Mouse (Mus musculus) embryonic facial prominence, embryonic 13.5 days (tissue): ENCODE data around the gene Gsto1. TPM values are rescaled to one million over a fixed set of nuclear protein-coding genes. Genes with fewer than 3 reads are reported as not detected.

Source experiments
- ATAC-seq: fragments of 200-750 bp; cut with Nextera tagmentation; 2 replicates; pipeline ENCODE4 v1.8.0; 2017; ENCODE audit warnings: low read depth; ENCODE audit not compliant: insufficient number of reproducible peaks, insufficient read depth, low FRiP score, low TSS enrichment
- H3K27ac ChIP-seq: fragments of 300-500 bp; sonication (generic); 2 replicates; pipeline ENCODE4 v1.5.1; 2015; ENCODE audit warnings: moderate library complexity, mild to moderate bottlenecking, inconsistent platforms
- H3K27me3 ChIP-seq: fragments of 300-500 bp; sonication (generic); 2 replicates; pipeline ENCODE4 v1.6.1; 2015; ENCODE audit warnings: mild to moderate bottlenecking, inconsistent platforms
- H3K36me3 ChIP-seq: fragments of 300-500 bp; sonication (generic); 2 replicates; pipeline ENCODE4 v1.6.1; 2015; ENCODE audit warnings: mild to moderate bottlenecking, inconsistent platforms
- H3K4me1 ChIP-seq: fragments of 300-500 bp; sonication (generic); 2 replicates; pipeline ENCODE4 v1.6.1; 2015; ENCODE audit warnings: inconsistent platforms
- H3K4me2 ChIP-seq: fragments of 300-500 bp; sonication (generic); 2 replicates; pipeline ENCODE4 v1.6.1; 2015; ENCODE audit warnings: moderate library complexity, mild to moderate bottlenecking, inconsistent platforms
- H3K4me3 ChIP-seq: fragments of 300-500 bp; sonication (generic); 2 replicates; pipeline ENCODE4 v1.5.1; 2015; ENCODE audit warnings: mild to moderate bottlenecking, inconsistent platforms
- H3K9ac ChIP-seq: fragments of 300-500 bp; sonication (generic); 2 replicates; pipeline ENCODE4 v1.6.1; 2015; ENCODE audit warnings: mild to moderate bottlenecking, inconsistent platforms
- H3K9me3 ChIP-seq: fragments of 300-500 bp; sonication (generic); 2 replicates; pipeline ENCODE4 v1.6.1; 2016; ENCODE audit warnings: inconsistent platforms
- WGBS: fragments of 180-500 bp; shearing (Covaris S2); methylation state at CpG from one replicate; pipeline ENCODE4 v1.1.7; 2015; ENCODE audit warnings: mixed read lengths; 5-methylcytosine and 5-hydroxymethylcytosine counted together
- polyA plus RNA-seq: library from polyadenylated mRNA; unstranded; fragments of >200 nt; fragmentation: Nextera tagmentation; extraction: Ambion mirVana; gene quantifications from 2 replicates; pipeline ENCODE4 v1.2.1, GENCODE M21; 2015

Gene Gsto1
- polyA plus RNA-seq, 1 experiment from 2014 or later = 149 TPM

GRCm38 (mm10) chr19:47898472-47899079, 43.8 kb downstream of the Gsto1 start:
- no peaks in the 10 kb centered on the region for H3K9me3 ChIP-seq
- WGBS = 90% methylated on average over 8 of the region's 8 CpGs
- H3K4me2 ChIP-seq = no peak overlapping the region
- no peak overlapping the region for H3K4me3 ChIP-seq
- peaks cover 27% of the 10 kb centered on the region for H3K4me1 ChIP-seq
- H3K36me3 ChIP-seq = peaks cover 50% of the 10 kb centered on the region
- no peaks in the 10 kb centered on the region for H3K27me3 ChIP-seq
- no peak overlapping the region for H3K27ac ChIP-seq
- H3K9ac ChIP-seq = no peak overlapping the region
- ATAC-seq = no peak

- H3K9me3 ChIP-seq = no peaks in the 10 kb centered on the region
- WGBS = 68% methylated on average over 6 of the region's 6 CpGs
- H3K36me3 ChIP-seq = peaks cover 42% of the 10 kb centered on the region
- H3K4me1 ChIP-seq = peaks cover 30% of the 10 kb centered on the region
- no peak overlapping the region for H3K27ac ChIP-seq
- no peak overlapping the region for H3K9ac ChIP-seq
- H3K4me2 ChIP-seq = no peak overlapping the region
- ATAC-seq = no peak
- H3K27me3 ChIP-seq = no peaks in the 10 kb centered on the region
- no peak overlapping the region for H3K4me3 ChIP-seq
Measured at GRCm38 (mm10) chr19:47900012-47900411, 45.2 kb downstream of the Gsto1 start.

- 76% methylated on average over 10 of the region's 10 CpGs for WGBS
- H3K9ac ChIP-seq = no peak overlapping the region
- H3K27ac ChIP-seq = no peak overlapping the region
- peaks cover 35% of the 10 kb centered on the region for H3K4me1 ChIP-seq
- no peaks in the 10 kb centered on the region for H3K9me3 ChIP-seq
- H3K4me2 ChIP-seq = no peak overlapping the region
- ATAC-seq = no peak
- H3K36me3 ChIP-seq = peaks cover 36% of the 10 kb centered on the region
- H3K4me3 ChIP-seq = no peak overlapping the region
- no peaks in the 10 kb centered on the region for H3K27me3 ChIP-seq
Measured at GRCm38 (mm10) chr19:47900558-47900957, 45.8 kb downstream of the Gsto1 start.

- no peak overlapping the region for H3K4me3 ChIP-seq
- H3K9me3 ChIP-seq = no peaks in the 10 kb centered on the region
- 59% methylated on average over 13 of the region's 13 CpGs for WGBS
- no peak overlapping the region for H3K4me2 ChIP-seq
- no peak for ATAC-seq
- H3K27me3 ChIP-seq = no peaks in the 10 kb centered on the region
- H3K36me3 ChIP-seq = peaks cover 16% of the 10 kb centered on the region
- H3K27ac ChIP-seq = peak overlapping the region; percentile 48
- peaks cover 38% of the 10 kb centered on the region for H3K4me1 ChIP-seq
- no peak overlapping the region for H3K9ac ChIP-seq
Measured at GRCm38 (mm10) chr19:47902316-47903201, 47.8 kb downstream of the Gsto1 start.

- no peak overlapping the region for H3K27ac ChIP-seq
Measured at GRCm38 (mm10) chr19:47903679-47904078, 48.9 kb downstream of the Gsto1 start.

GRCm38 (mm10) chr19:47905081-47905480, 50.3 kb downstream of the Gsto1 start:
- ATAC-seq = no peak
- Histone ChIP-seq H3K9ac (no peak overlapping the region), H3K4me1 (peaks cover 57% of the 10 kb centered on the region), H3K4me3 (no peak overlapping the region), H3K9me3 (no peaks in the 10 kb centered on the region), H3K36me3 (peaks cover 5% of the 10 kb centered on the region), H3K27ac (no peak overlapping the region; the same call in 1 of the 2 replicates), H3K27me3 (no peaks in the 10 kb centered on the region), H3K4me2 (no peak overlapping the region)
- 87% methylated on average over 4 of the region's 4 CpGs for WGBS

More at GRCm38 (mm10) chr19:47903679-47904078, 48.9 kb downstream of the Gsto1 start:
- peaks cover 6% of the 10 kb centered on the region for H3K36me3 ChIP-seq
- H3K4me2 ChIP-seq = no peak overlapping the region
- 60% methylated on average over 4 of the region's 4 CpGs for whole genome bisulfite sequencing
- peaks cover 44% of the 10 kb centered on the region for H3K4me1 ChIP-seq
- no peak overlapping the region for H3K4me3 ChIP-seq
- H3K9me3 ChIP-seq = no peaks in the 10 kb centered on the region
- no peak for ATAC-seq
- H3K9ac ChIP-seq = no peak overlapping the region
- H3K27me3 ChIP-seq = no peaks in the 10 kb centered on the region

- H3K27ac ChIP-seq = no peak overlapping the region
- H3K36me3 ChIP-seq = peaks cover 4% of the 10 kb centered on the region; the same call in 1 of the 2 replicates
- H3K9ac ChIP-seq = no peak overlapping the region
- no peaks in the 10 kb centered on the region for H3K9me3 ChIP-seq
- no peak for ATAC-seq
- H3K27me3 ChIP-seq = no peaks in the 10 kb centered on the region
- H3K4me3 ChIP-seq = no peak overlapping the region
- H3K4me1 ChIP-seq = peaks cover 60% of the 10 kb centered on the region
- H3K4me2 ChIP-seq = no peak overlapping the region
- 89% methylated on average over 5 of the region's 5 CpGs for WGBS
Measured at GRCm38 (mm10) chr19:47905603-47906002, 50.8 kb downstream of the Gsto1 start.

GRCm38 (mm10) chr19:47907596-47907995, 52.8 kb downstream of the Gsto1 start:
- Histone ChIP-seq H3K4me3 (no peak overlapping the region), H3K36me3 (peaks cover 9% of the 10 kb centered on the region; the same call in 1 of the 2 replicates), H3K27ac (no peak overlapping the region), H3K9ac (no peak overlapping the region), H3K4me2 (no peak overlapping the region), H3K27me3 (no peaks in the 10 kb centered on the region), H3K9me3 (no peaks in the 10 kb centered on the region), H3K4me1 (peaks cover 49% of the 10 kb centered on the region)
- 91% methylated on average over 9 of the region's 9 CpGs for WGBS
- no peak for ATAC-seq

- no peaks in the 10 kb centered on the region for H3K27me3 ChIP-seq
- H3K9ac ChIP-seq = peak overlapping the region; percentile 80
- ATAC-seq = peak; percentile 59; the same call in 1 of the 2 replicates
- 15% methylated on average over 6 of the region's 6 CpGs for WGBS
- H3K4me1 ChIP-seq = peaks cover 36% of the 10 kb centered on the region
- H3K4me2 ChIP-seq = peak overlapping the region; percentile 67
- peak overlapping the region; percentile 97 for H3K27ac ChIP-seq
- H3K4me3 ChIP-seq = peak overlapping the region; percentile 43
- peaks cover 12% of the 10 kb centered on the region; the same call in 1 of the 2 replicates for H3K36me3 ChIP-seq
- no peaks in the 10 kb centered on the region for H3K9me3 ChIP-seq
Measured at GRCm38 (mm10) chr19:47908961-47909371, 54.2 kb downstream of the Gsto1 start.

GRCm38 (mm10) chr19:47909387-47910116, 54.8 kb downstream of the Gsto1 start:
- 5% methylated on average over 10 of the region's 10 CpGs for WGBS
- Histone ChIP-seq H3K36me3 (peaks cover 16% of the 10 kb centered on the region; the same call in 1 of the 2 replicates), H3K9ac (peak overlapping the region; percentile 80), H3K4me3 (peak overlapping the region; percentile 43), H3K27ac (peak overlapping the region; percentile 97), H3K9me3 (no peaks in the 10 kb centered on the region), H3K4me2 (peak overlapping the region; percentile 67), H3K4me1 (peaks cover 36% of the 10 kb centered on the region), H3K27me3 (no peaks in the 10 kb centered on the region)
- ATAC-seq = peak; percentile 33; the same call in 1 of the 2 replicates

- Histone ChIP-seq H3K4me1 (peaks cover 35% of the 10 kb centered on the region), H3K4me3 (peak overlapping the region; percentile 43), H3K9me3 (no peaks in the 10 kb centered on the region), H3K27ac (peak overlapping the region; percentile 97), H3K9ac (peak overlapping the region; percentile 80), H3K36me3 (0 out of 2 replicates have a peak, but pooled peaks cover 14% of the 10 kb centered on the region), H3K27me3 (no peaks in the 10 kb centered on the region), H3K4me2 (peak overlapping the region; percentile 67)
- ATAC-seq = no peak
- 33% methylated on average over 4 of the region's 4 CpGs for WGBS
Measured at GRCm38 (mm10) chr19:47910117-47910618, 55.4 kb downstream of the Gsto1 start.
